Mouse (Mus musculus) lung, adult 2 months (tissue): ENCODE data around the gene Ube3c.

ENCODE experiments used
- CTCF ChIP-seq: fragments of 200-500 bp; IDR thresholded peaks from 2 replicates; pipeline ENCODE4 v1.5.1; 2011; ENCODE audit warnings: mild to moderate bottlenecking, low read length, control low read depth; ENCODE audit not compliant: insufficient read depth
- POLR2A ChIP-seq: fragments of 200-500 bp; IDR thresholded peaks from 2 replicates; pipeline ENCODE4 v1.6.1; 2011; ENCODE audit warnings: low read depth, mild to moderate bottlenecking, control low read depth, low read length, borderline replicate concordance; ENCODE audit errors: extremely low read depth

DNA sequence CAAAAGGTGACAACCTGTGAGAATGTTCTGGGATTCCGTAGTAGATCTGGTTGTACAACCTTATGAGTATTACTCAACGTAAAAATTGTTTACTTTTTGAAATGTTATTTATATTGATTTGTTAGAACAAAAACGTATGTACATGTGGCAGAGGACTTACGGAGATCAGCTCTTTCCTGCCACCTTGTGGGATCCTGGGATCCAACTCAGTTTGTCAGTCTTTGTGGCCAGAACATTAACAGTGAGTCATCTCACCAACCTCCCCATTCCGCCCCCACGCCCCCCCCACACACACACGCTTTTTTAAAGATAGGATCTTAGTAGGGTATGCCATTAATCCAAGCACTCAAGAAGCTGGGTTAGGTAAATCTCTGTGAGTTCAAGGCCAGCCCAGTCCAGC is 119.3 kb downstream of the Ube3c start:
- TF ChIP-seq CTCF = no peak
- TF ChIP-seq POLR2A = no peak
